Mouse (Mus musculus): ENCODE measurements around the gene Flt1.

Flt1 gene

GRCm38 (mm10) chr5:147539815-147540214 lies 186.0 kb downstream of the Flt1 start:
- DNase-seq: no peak

- no peak for DNase-seq
Observed at GRCm38 (mm10) chr5:147539409-147539808, 186.4 kb downstream of the Flt1 start.

GRCm38 (mm10) chr5:147532031-147532430 lies 193.8 kb downstream of the Flt1 start:
- no peak for DNase-seq

- DNase-seq: no peak
Observed at GRCm38 (mm10) chr5:147527788-147528187, 198.0 kb downstream of the Flt1 start.

- DNase-seq: no peak
Observed at GRCm38 (mm10) chr5:147527006-147527405, 198.8 kb downstream of the Flt1 start.
